Mouse (Mus musculus) cerebellum, postnatal 4 days (tissue): ENCODE results near the gene Eif2ak1.

Source experiments
- DNase-seq, 2 experiments: peaks; one replicate each; pipeline ENCODE4 v3.0.0; 2022; ENCODE audit warnings: low spot score in 2 of 2, mixed read lengths in 1 of 2

Gene Eif2ak1

GRCm38 (mm10) chr5:143897635-143898330 lies 80.2 kb downstream of the Eif2ak1 start, which contains the start of gene Ankrd61:
TSS of gene Ankrd61 (minus strand) at chr5:143897685.
- DNase-seq: no peak

GRCm38 (mm10) chr5:143902111-143902510 lies 84.5 kb downstream of the Eif2ak1 start:
- no peak for DNase-seq

- DNase-seq: no peak
Observed at GRCm38 (mm10) chr5:143903813-143904212, 86.2 kb downstream of the Eif2ak1 start.

GRCm38 (mm10) chr5:143906429-143906828 lies 88.8 kb downstream of the Eif2ak1 start:
- no peak for DNase-seq

GRCm38 (mm10) chr5:143908926-143909325 lies 91.3 kb downstream of the Eif2ak1 start:
- DNase-seq: no peak

GRCm38 (mm10) chr5:143909417-143910400 lies 92.1 kb downstream of the Eif2ak1 start, which contains the start of the genes Aimp2 and Pms2:
TSS of gene Aimp2 (minus strand) at chr5:143909847.
TSS of gene Pms2 (plus strand) at chr5:143909964.
- DNase-seq: peak; percentile 79 to 92

GRCm38 (mm10) chr5:143916221-143916620 lies 98.6 kb downstream of the Eif2ak1 start:
- no peak for DNase-seq

GRCm38 (mm10) chr5:143917418-143917817 lies 99.8 kb downstream of the Eif2ak1 start:
- DNase-seq: no peak

- no peak for DNase-seq
Observed at GRCm38 (mm10) chr5:143918120-143918519, 100.5 kb downstream of the Eif2ak1 start.

- no peak for DNase-seq
Observed at GRCm38 (mm10) chr5:143924781-143925452, 107.3 kb downstream of the Eif2ak1 start.

- no peak for DNase-seq
Observed at GRCm38 (mm10) chr5:143927875-143928274, 110.3 kb downstream of the Eif2ak1 start, which contains the start of gene Gm42421. TSS of gene Gm42421 (plus strand) at chr5:143928175.

- no peak for DNase-seq
Observed at GRCm38 (mm10) chr5:143929291-143929690, 111.7 kb downstream of the Eif2ak1 start.

GRCm38 (mm10) chr5:143930656-143931055 lies 113.1 kb downstream of the Eif2ak1 start:
- DNase-seq: no peak

- no peak for DNase-seq
Observed at GRCm38 (mm10) chr5:143931863-143932580, 114.4 kb downstream of the Eif2ak1 start.

GRCm38 (mm10) chr5:143932831-143933230 lies 115.2 kb downstream of the Eif2ak1 start, which contains the start of gene Rsph10b:
TSS of gene Rsph10b (plus strand) at chr5:143933035.
- no peak for DNase-seq

GRCm38 (mm10) chr5:143933414-143933813 lies 115.8 kb downstream of the Eif2ak1 start:
- no peak for DNase-seq

- no peak for DNase-seq
Observed at GRCm38 (mm10) chr5:143933875-143934274, 116.3 kb downstream of the Eif2ak1 start.

GRCm38 (mm10) chr5:143936156-143936555 lies 118.6 kb downstream of the Eif2ak1 start:
- DNase-seq: no peak

GRCm38 (mm10) chr5:143941588-143941987 lies 124.0 kb downstream of the Eif2ak1 start:
- no peak for DNase-seq

- DNase-seq: no peak
Observed at GRCm38 (mm10) chr5:143943231-143944125, 125.9 kb downstream of the Eif2ak1 start.
